Mouse (Mus musculus): Measurements from ENCODE around the gene Magohb. TPM values are rescaled to one million over a fixed set of nuclear protein-coding genes. Genes with fewer than 3 reads are reported as not detected.

Magohb gene
- polyA plus RNA-seq (2015; fragmentation: Nextera tagmentation; extraction: Ambion mirVana), result 33.3 and 42.6 TPM in 2 replicates

DNA sequence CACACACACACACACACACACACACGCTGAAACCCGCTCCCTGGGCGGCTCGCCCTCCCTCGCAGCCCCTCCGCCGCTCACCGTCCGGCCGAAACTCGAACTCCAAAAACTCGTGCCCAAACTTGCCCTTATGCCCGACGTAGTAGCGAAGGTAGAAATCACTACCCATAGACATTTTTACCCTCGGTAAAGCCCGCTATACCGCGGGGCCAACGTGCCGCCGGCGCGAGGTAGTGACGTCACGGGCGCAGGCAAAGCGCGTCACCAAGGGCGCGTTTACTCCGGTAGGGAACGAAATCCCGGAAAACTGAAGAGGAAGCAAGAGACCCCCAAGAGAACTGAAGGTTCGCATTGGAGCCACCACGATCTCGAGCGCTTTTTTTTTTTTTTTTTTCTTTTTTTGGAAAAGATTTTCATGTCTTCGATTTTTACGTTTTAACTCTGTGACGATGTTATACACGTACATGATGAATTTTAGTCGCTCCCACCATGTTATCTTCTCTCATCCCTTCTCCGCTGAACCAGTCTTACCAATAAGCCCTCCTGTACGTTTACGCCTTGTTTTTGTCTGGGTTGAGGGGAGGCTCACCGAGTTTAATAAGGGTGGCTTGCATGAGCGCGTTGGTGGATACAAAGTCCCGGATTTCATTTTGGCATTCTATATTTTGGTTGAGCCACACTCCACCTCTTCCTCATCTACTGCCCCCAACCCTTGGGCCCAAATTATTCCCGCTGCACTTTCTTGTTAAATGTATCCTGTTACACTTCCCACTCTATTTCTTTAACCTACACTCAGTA, at the start of gene Magohb:
Gene Magohb (minus strand): TSS at position 254 of the 798 bp plus-strand sequence.

DNA sequence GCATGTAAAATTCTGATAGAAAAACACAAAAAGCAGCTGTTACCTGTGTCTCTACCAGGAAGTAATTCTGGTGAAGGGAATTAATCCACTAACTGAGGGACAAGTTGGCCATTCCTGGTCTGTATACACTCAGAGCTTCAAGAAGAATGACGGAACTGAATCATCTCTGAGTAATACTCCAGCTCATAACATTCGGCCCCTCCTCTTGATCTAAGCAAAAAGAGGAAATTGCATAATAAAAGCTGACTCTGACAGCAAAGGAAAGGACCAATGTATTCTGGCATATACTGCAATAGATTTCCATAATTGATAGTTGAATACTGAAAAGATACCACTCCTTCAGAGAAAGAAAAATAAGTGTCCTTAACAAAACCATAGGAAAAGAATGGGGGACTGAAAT, 45.8 kb downstream of the Magohb start, which contains the start of gene Klra2:
Gene Klra2 (minus strand): TSS at position 157 of the 400 bp plus-strand sequence.

Other genes starting within 250 kb of the Magohb start
- gene Klra2, start 45.9 kb downstream of the Magohb start, polyA plus RNA-seq (2015; fragmentation: Nextera tagmentation; extraction: Ambion mirVana), result 0.09 TPM in 1 of 2 replicates, not detected in the other
- 4.3 and 7.2 TPM in 2 replicates for gene Styk1, start 60.4 kb upstream of the Magohb start, polyA plus RNA-seq (2015; fragmentation: Nextera tagmentation; extraction: Ambion mirVana)
- gene Ybx3, start 95.2 kb upstream of the Magohb start, polyA plus RNA-seq (2015; fragmentation: Nextera tagmentation; extraction: Ambion mirVana), result 31.4 and 66.9 TPM in 2 replicates
- not detected in 2 replicates for gene 5430401F13Rik, start 193.2 kb upstream of the Magohb start, polyA plus RNA-seq (2015; fragmentation: Nextera tagmentation; extraction: Ambion mirVana)
- gene Gm6619, start 193.2 kb upstream of the Magohb start, polyA plus RNA-seq (2015; fragmentation: Nextera tagmentation; extraction: Ambion mirVana), result not detected in 2 replicates

Data from neural tube, postnatal 0 days (tissue).